Mouse (Mus musculus): ENCODE results near the gene Zdhhc11. TPM values are rescaled to one million over a fixed set of nuclear protein-coding genes. Genes with fewer than 3 reads are reported as not detected.

Gene Zdhhc11
- polyA plus RNA-seq, 1 experiment from 2014 or later = not detected

DNA sequence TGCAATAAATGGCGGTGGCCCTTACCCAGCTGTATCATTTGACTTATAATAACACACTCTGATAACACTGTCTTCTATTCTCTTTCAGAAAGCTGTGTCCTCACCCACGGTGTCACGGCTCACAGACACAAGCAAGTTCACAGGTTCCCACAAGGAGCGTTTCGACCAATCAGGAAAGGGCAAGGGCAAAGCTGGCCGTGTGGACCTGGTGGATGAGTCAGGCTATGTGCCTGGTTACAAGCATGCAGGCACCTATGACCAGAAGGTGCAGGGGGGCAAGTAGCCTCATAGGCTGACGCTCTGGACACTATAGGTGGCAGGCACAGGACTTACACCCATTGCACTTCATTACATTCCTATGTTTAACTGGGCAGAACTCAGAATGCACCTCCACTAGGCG is 67.5 kb downstream of the Zdhhc11 start:
- WGBS = 82% methylated on average over 8 of the region's 8 CpGs
- Histone ChIP-seq H3K4me3 (replicated peaks) (no peak overlapping the region), H3K27ac (no peak overlapping the region), H3K9me3 (no peaks in the 10 kb centered on the region), H3K9ac (no peak overlapping the region), H3K27me3 (replicated peaks) (no peaks in the 10 kb centered on the region), H3K36me3 (no peaks in the 10 kb centered on the region), H3K4me2 (replicated peaks) (no peak overlapping the region), H3K4me1 (replicated peaks) (no peaks in the 10 kb centered on the region)
- ATAC-seq = no peak

GRCm38 (mm10) chr13:74034756-74035155 is 71.1 kb downstream of the Zdhhc11 start:
- Histone ChIP-seq H3K9ac (no peak overlapping the region), H3K4me1 (replicated peaks) (no peaks in the 10 kb centered on the region), H3K36me3 (no peaks in the 10 kb centered on the region), H3K27me3 (replicated peaks) (no peaks in the 10 kb centered on the region), H3K9me3 (no peaks in the 10 kb centered on the region), H3K4me2 (replicated peaks) (no peak overlapping the region), H3K4me3 (replicated peaks) (no peak overlapping the region), H3K27ac (no peak overlapping the region)
- ATAC-seq = no peak
- 70% methylated on average over 2 of the region's 2 CpGs for WGBS

DNA sequence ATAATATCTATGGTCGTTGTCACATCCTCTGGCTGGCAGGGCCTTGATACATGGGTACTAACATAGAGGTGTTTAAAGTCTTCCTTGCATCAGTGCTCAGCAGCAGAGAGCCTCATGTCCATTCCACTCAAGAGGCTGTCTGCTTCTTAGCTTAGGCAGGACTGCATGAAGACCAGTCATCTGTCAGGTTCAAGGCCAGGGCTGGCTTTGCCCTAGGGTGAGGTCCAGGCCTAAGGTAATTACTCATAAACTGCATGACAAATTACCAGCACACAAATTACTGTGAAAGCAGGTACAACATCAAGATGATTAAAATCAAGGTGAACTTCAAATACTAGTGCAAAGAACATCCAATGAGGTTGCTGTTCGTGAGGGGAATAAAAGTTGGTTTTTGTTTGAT is 72.1 kb downstream of the Zdhhc11 start:
- Histone ChIP-seq H3K4me2 (replicated peaks) (no peak overlapping the region), H3K4me1 (replicated peaks) (no peaks in the 10 kb centered on the region), H3K9me3 (no peaks in the 10 kb centered on the region), H3K27ac (no peak overlapping the region), H3K9ac (no peak overlapping the region), H3K36me3 (no peaks in the 10 kb centered on the region), H3K27me3 (replicated peaks) (no peaks in the 10 kb centered on the region), H3K4me3 (replicated peaks) (no peak overlapping the region)
- ATAC-seq = no peak
- WGBS = 85% methylated on average over 2 of the region's 2 CpGs

- Histone ChIP-seq H3K9me3 (no peaks in the 10 kb centered on the region), H3K27me3 (replicated peaks) (no peaks in the 10 kb centered on the region), H3K36me3 (no peaks in the 10 kb centered on the region), H3K4me2 (replicated peaks) (no peak overlapping the region), H3K4me3 (replicated peaks) (no peak overlapping the region), H3K27ac (no peak overlapping the region), H3K4me1 (replicated peaks) (no peaks in the 10 kb centered on the region), H3K9ac (no peak overlapping the region)
- 90% methylated on average over 3 of the region's 3 CpGs for WGBS
- ATAC-seq = no peak
Observed at GRCm38 (mm10) chr13:74039926-74040325, 76.3 kb downstream of the Zdhhc11 start.

Other genes starting within 250 kb of the Zdhhc11 start
- 25.3 and 27.4 TPM in 2 replicates for gene Slc12a7, start 230.8 kb upstream of the Zdhhc11 start, polyA plus RNA-seq (2015; fragmentation: Nextera tagmentation; extraction: Ambion mirVana)
- 3.8 and 4.1 TPM in 2 replicates for gene Nkd2, start 116.2 kb upstream of the Zdhhc11 start, polyA plus RNA-seq (2015; fragmentation: Nextera tagmentation; extraction: Ambion mirVana)
- 36.8 and 41.3 TPM in 2 replicates for gene Trip13, start 26.1 kb upstream of the Zdhhc11 start, polyA plus RNA-seq (2015; fragmentation: Nextera tagmentation; extraction: Ambion mirVana)
- gene Brd9, start 26.0 kb upstream of the Zdhhc11 start, polyA plus RNA-seq (2015; fragmentation: Nextera tagmentation; extraction: Ambion mirVana) = 34.7 and 37.6 TPM in 2 replicates
- 2.1 and 2.3 TPM in 2 replicates for gene Tppp, start 45.6 kb downstream of the Zdhhc11 start, polyA plus RNA-seq (2015; fragmentation: Nextera tagmentation; extraction: Ambion mirVana)
- gene Cep72, start 98.4 kb downstream of the Zdhhc11 start, polyA plus RNA-seq (2015; fragmentation: Nextera tagmentation; extraction: Ambion mirVana) = 14.1 and 15.2 TPM in 2 replicates
- 5.0 and 6.2 TPM in 2 replicates for gene Slc9a3, start 157.6 kb downstream of the Zdhhc11 start, polyA plus RNA-seq (2015; fragmentation: Nextera tagmentation; extraction: Ambion mirVana)
- 60.9 and 65.6 TPM in 2 replicates for gene Exoc3, start 244.9 kb downstream of the Zdhhc11 start, polyA plus RNA-seq (2015; fragmentation: Nextera tagmentation; extraction: Ambion mirVana)

All from intestine, embryonic 15.5 days (tissue).